Mouse (Mus musculus): ENCODE measurements at regions not wholly inside any gene's neighbourhood (a gene's known extent, or its start where the extent isn't known, plus 50 kb on each side); places are given as distances from the start of the nearest gene placed in this dataset.

GRCm38 (mm10) chr5:18439986-18440385 is 79.8 kb upstream of the Gnai1 start:
- no peak for TF ChIP-seq CTCF (IDR thresholded peaks at IDR 0.05)
- no peak for TF ChIP-seq EP300 (IDR thresholded peaks at IDR 0.05)

Data from lung, postnatal 0 days (tissue).